Mouse (Mus musculus) liver, embryonic 16.5 days (tissue): Measurements from ENCODE around the gene Slc47a1. TPM values are rescaled to one million over a fixed set of nuclear protein-coding genes. Genes with fewer than 3 reads are reported as not detected.

ENCODE experiments used
- ATAC-seq: fragments of 200-750 bp; cut with Nextera tagmentation; 2 replicates; pipeline ENCODE4 v1.8.0; 2017; ENCODE audit warnings: low read depth, mild to moderate bottlenecking, moderate number of reproducible peaks, moderate library complexity
- H3K27ac ChIP-seq: fragments of 300-500 bp; sonication (generic); 2 replicates; pipeline ENCODE4 v1.5.1; 2014; ENCODE audit warnings: mild to moderate bottlenecking, low read length
- H3K27me3 ChIP-seq: fragments of 300-500 bp; sonication (generic); 2 replicates; pipeline ENCODE4 v1.6.1; 2014; ENCODE audit warnings: low read depth, low read length, mixed read lengths; ENCODE audit not compliant: control insufficient read depth, insufficient read depth
- H3K36me3 ChIP-seq: fragments of 300-500 bp; sonication (generic); 2 replicates; pipeline ENCODE4 v1.6.1; 2014; ENCODE audit warnings: mild to moderate bottlenecking; ENCODE audit not compliant: control insufficient read depth, insufficient read depth
- H3K4me1 ChIP-seq: fragments of 300-500 bp; sonication (generic); 2 replicates; pipeline ENCODE4 v1.6.1; 2014; ENCODE audit warnings: low read depth, low read length, mixed read lengths; ENCODE audit not compliant: control insufficient read depth
- H3K4me2 ChIP-seq: fragments of 300-500 bp; sonication (generic); 2 replicates; pipeline ENCODE4 v1.6.1; 2014; ENCODE audit warnings: low read depth, low read length, mixed read lengths
- H3K4me3 ChIP-seq: fragments of 300-500 bp; sonication (generic); 2 replicates; pipeline ENCODE4 v1.5.1; 2014; ENCODE audit warnings: low read depth, mild to moderate bottlenecking, low read length
- H3K9ac ChIP-seq: fragments of 300-500 bp; sonication (generic); 2 replicates; pipeline ENCODE4 v1.6.1; 2014; ENCODE audit warnings: low read depth, low read length
- H3K9me3 ChIP-seq: fragments of 300-500 bp; sonication (generic); replicated peaks from 2 replicates; pipeline ENCODE4 v1.6.1; 2016; ENCODE audit warnings: low read length; ENCODE audit not compliant: control insufficient read depth
- WGBS: fragments of 180-500 bp; shearing (Covaris S2); extraction: QIAGEN DNeasy Blood & Tissue Kit; methylation state at CpG from one replicate; pipeline ENCODE4 v1.1.7; 2014; ENCODE audit not compliant: insufficient replicate concordance; 5-methylcytosine and 5-hydroxymethylcytosine counted together
- polyA plus RNA-seq: library from polyadenylated mRNA; unstranded; fragments of >200 nt; fragmentation: Nextera tagmentation; extraction: Ambion mirVana; gene quantifications from 2 replicates; pipeline ENCODE4 v1.2.1, GENCODE M21; 2015

Gene Slc47a1
- polyA plus RNA-seq, 1 experiment from 2014 or later = 23.6 TPM

DNA sequence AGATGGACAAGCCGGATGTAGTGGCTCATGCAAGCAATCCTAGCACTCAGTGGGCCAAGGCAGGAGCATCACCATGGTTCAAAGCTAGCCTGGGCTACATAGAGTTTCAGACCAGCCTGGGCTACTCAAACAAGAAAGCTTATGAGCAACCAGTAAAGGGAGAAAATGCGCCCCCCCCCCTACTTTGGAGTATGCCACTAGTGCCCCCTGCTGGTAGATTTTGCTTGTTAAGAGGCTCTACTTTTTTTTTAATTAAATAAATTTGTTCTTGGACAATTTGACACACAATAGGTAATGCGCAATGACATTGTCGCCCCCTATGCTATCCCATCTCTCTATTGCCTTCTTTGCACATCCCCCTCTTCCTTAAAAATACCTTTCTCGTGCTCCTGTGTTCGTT is 9.9 kb upstream of the Slc47a1 start:
- no peaks in the 10 kb centered on the region for H3K27me3 ChIP-seq
- H3K4me1 ChIP-seq = no peaks in the 10 kb centered on the region
- no peak overlapping the region for H3K4me2 ChIP-seq
- H3K9me3 ChIP-seq = no peaks in the 10 kb centered on the region
- no peak overlapping the region for H3K27ac ChIP-seq
- no peak overlapping the region for H3K9ac ChIP-seq
- WGBS = 44% methylated on average over 6 of the region's 6 CpGs
- no peaks in the 10 kb centered on the region for H3K36me3 ChIP-seq
- no peak overlapping the region for H3K4me3 ChIP-seq
- ATAC-seq = no peak

DNA sequence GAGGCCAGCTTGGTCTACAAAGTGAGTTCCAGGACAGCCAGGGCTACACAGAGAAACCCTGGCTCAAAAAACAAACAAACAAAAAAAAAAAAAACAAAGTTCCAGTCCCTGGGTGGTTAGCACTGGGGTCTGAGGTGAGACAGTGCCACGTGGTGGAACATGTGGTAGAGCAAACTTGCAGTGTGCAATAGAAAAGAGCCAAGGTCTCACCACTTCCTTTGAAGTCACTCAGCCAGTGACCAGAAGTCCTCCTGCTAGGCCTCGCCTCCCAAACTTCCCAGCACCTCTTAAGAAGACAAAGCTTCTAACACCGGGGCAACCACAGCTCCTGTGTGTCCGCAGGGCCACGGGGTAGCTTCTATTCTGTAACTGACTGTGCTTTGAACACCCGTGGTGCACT is 9.1 kb upstream of the Slc47a1 start:
- WGBS = 51% methylated on average over 6 of the region's 6 CpGs
- Histone ChIP-seq H3K27me3 (no peaks in the 10 kb centered on the region), H3K36me3 (no peaks in the 10 kb centered on the region), H3K4me1 (no peaks in the 10 kb centered on the region), H3K27ac (no peak overlapping the region), H3K9ac (no peak overlapping the region), H3K4me3 (no peak overlapping the region), H3K9me3 (no peaks in the 10 kb centered on the region), H3K4me2 (no peak overlapping the region)
- ATAC-seq = no peak

DNA sequence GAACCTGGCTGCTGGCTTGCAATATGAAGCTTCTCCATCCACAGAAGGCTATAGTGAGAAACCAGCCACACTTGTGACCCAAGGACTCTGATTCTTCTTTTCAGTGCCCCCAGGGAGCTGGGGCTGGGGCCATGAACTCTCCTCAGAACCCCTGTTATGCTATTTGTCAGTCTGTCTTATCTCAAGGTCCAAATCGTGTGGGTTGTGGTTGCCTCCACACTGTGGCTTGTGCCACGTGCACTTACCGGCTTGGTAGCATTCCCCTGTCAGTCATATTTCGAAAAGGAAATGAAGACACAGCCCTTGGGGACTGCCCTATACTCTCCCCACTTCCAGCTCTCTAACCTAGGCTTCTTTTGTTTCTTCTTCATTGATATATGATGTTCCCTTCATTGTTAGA is 7.6 kb upstream of the Slc47a1 start:
- 20% methylated on average over 4 of the region's 4 CpGs for WGBS
- no peak overlapping the region for H3K27ac ChIP-seq
- no peak overlapping the region for H3K4me2 ChIP-seq
- no peaks in the 10 kb centered on the region for H3K36me3 ChIP-seq
- no peaks in the 10 kb centered on the region for H3K4me1 ChIP-seq
- no peaks in the 10 kb centered on the region for H3K27me3 ChIP-seq
- no peak for ATAC-seq
- no peak overlapping the region for H3K9ac ChIP-seq
- H3K9me3 ChIP-seq = no peaks in the 10 kb centered on the region
- no peak overlapping the region for H3K4me3 ChIP-seq

DNA sequence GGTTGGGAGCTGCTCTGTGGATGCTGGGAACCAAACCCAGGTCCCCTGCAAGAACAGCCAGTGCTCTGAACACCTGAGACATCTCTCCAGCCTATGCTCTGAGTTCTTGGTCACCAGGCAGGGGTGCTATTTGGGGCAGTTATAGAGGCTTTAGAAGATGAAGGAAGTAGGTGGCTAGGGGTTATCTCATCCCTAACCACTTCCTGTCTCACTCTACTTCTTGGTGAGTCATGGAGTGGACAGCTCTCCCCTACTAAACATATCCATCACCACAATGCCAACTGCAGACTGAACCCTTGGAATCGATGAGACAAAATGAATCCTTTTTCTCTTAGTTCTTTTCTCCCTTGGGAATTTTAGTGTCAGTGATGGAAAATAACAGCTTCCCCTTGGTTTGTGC is 3.1 kb upstream of the Slc47a1 start:
- no peak overlapping the region for H3K4me3 ChIP-seq
- 64% methylated on average over 1 of the region's 1 CpGs for WGBS
- no peak for ATAC-seq
- H3K4me2 ChIP-seq = no peak overlapping the region
- H3K27ac ChIP-seq = no peak overlapping the region
- peaks cover 16% of the 10 kb centered on the region for H3K27me3 ChIP-seq
- H3K9me3 ChIP-seq = no peaks in the 10 kb centered on the region
- H3K36me3 ChIP-seq = no peaks in the 10 kb centered on the region
- no peaks in the 10 kb centered on the region for H3K4me1 ChIP-seq
- no peak overlapping the region for H3K9ac ChIP-seq

DNA sequence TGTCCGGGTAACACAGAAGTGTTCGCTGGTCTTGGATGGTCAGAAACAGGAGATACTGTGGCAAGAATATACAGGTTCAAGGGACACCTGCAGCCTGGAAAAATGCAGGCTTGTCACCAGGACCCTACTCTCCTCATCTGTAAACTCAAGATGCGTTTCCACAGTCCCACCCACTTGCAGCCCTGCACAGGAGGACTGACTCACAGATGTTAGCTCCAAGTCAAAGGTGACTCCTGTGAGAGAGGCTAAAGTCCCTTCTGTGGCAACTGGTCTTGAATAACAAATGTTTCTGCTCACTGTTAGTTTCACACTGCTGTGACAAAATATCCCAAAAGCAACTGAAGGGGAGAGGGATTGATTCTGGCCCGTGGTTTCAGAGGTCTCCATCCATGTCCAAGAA is 506 bp upstream of the Slc47a1 start:
- WGBS = 51% methylated on average over 4 of the region's 4 CpGs
- Histone ChIP-seq H3K36me3 (no peaks in the 10 kb centered on the region), H3K4me3 (no peak overlapping the region), H3K9me3 (no peaks in the 10 kb centered on the region), H3K9ac (no peak overlapping the region), H3K27me3 (peaks cover 16% of the 10 kb centered on the region), H3K4me1 (no peaks in the 10 kb centered on the region), H3K27ac (no peak overlapping the region), H3K4me2 (no peak overlapping the region)
- peak; percentile 73 for ATAC-seq

DNA sequence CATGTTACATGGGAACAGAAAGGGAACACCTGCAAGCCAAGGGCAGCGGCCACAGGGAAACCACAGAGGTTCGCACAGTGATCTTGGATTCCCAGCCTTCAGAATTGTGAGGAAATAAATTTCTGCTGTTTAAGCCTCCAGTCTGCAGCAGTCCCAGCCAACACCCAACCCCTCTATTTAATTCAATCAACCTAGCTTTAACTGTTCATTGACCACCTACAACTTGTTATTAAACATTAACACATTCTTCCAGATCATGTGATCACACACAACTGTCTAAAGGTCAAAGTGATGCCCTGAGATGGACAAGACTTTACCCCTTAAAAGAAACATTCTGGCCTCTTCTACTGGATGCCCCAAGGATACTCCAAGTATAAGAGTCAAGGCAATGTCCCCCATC is 9.5 kb downstream of the Slc47a1 start:
- no peak overlapping the region for H3K27ac ChIP-seq
- no peak overlapping the region for H3K9ac ChIP-seq
- no peaks in the 10 kb centered on the region for H3K27me3 ChIP-seq
- WGBS = 84% methylated on average over 2 of the region's 2 CpGs
- no peak overlapping the region for H3K4me3 ChIP-seq
- no peak overlapping the region for H3K4me2 ChIP-seq
- no peaks in the 10 kb centered on the region; the same call in 1 of the 2 replicates for H3K4me1 ChIP-seq
- no peak for ATAC-seq
- H3K36me3 ChIP-seq = no peaks in the 10 kb centered on the region
- H3K9me3 ChIP-seq = no peaks in the 10 kb centered on the region

DNA sequence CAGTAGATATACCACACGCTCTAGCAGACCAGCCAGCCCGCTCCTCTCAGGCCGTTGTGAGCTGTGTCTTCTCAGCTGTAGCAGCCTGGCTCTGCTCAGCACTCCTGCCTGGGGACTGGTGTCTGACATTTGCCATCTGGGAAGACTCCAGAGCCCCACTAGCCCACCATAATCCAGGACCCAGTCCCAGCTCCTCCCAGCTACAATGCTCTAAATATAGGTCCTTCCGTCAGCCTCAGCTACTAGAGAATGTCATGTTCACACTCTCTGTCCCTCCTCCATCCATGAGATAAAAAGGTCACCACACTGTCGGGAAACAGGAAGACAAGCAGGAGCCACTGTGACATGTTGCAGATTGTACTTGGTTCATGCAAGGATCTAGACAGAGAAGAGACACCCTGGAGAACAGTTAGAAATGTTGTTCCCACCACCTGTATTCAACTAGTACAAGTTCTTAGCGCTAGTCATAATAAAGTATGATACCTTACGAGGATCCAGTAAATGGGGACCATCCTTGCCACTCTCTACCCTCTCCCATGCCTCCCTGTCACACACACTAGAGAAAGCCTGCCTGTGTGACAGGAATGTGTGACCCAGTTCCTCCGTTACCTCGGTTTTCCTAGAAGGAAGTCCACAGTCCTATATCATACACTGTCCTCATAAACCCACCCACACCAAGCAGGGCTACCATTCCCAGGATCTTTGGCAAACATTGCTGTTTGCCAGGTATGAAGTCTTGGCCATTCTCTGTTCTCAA is 11.4 kb downstream of the Slc47a1 start:
- 47% methylated on average over 9 of the region's 9 CpGs for WGBS
- H3K27ac ChIP-seq = no peak overlapping the region
- ATAC-seq = no peak
- H3K9ac ChIP-seq = no peak overlapping the region
- H3K4me1 ChIP-seq = no peaks in the 10 kb centered on the region; the same call in 1 of the 2 replicates
- no peak overlapping the region for H3K4me3 ChIP-seq
- no peak overlapping the region for H3K4me2 ChIP-seq
- no peaks in the 10 kb centered on the region for H3K36me3 ChIP-seq
- no peaks in the 10 kb centered on the region for H3K9me3 ChIP-seq
- H3K27me3 ChIP-seq = no peaks in the 10 kb centered on the region

DNA sequence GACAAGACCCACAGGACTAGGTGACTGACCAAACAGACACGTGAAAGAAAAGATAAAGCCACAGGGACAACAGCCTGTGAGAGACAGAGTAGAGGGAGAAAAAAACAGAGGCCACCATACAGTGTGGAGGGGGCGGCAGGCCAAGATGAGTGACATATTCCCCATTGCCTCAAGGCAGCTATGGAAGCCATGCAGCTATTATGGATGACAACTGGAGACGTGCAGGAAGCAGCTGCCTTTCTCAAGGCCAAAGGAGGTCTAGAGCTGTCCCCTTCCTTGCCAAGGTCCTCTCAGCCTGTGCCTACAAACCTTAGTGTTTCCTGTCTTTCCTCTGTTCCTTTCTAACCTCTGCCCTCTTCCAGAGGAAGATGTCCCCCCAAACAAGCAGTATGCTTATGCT is 12.2 kb downstream of the Slc47a1 start:
- H3K36me3 ChIP-seq = no peaks in the 10 kb centered on the region
- H3K27me3 ChIP-seq = no peaks in the 10 kb centered on the region
- no peaks in the 10 kb centered on the region for H3K9me3 ChIP-seq
- WGBS = 47% methylated on average over 3 of the region's 3 CpGs
- H3K4me1 ChIP-seq = no peaks in the 10 kb centered on the region; the same call in 1 of the 2 replicates
- H3K4me3 ChIP-seq = no peak overlapping the region
- ATAC-seq = peak; percentile 13; the same call in 1 of the 2 replicates
- H3K9ac ChIP-seq = no peak overlapping the region
- H3K4me2 ChIP-seq = no peak overlapping the region
- no peak overlapping the region for H3K27ac ChIP-seq

DNA sequence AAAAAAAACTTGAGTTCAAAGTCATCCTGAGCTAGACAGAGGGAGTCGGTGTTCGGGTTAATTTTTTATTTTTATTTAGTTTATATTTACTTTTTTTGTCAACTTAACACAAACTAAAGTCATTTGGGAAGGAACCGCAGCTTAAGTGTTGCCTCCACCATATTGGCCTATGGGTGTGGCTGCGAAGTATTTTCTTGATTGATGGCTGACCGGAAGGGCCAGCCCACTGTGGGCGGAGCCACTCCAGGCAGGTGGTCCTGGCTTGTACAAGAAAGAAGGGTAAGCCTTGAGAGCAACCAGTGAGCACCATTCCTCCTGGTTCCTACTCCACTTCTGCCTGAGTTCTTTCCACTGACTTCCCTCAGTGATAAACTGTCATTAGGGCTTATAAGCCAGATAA is 14.0 kb downstream of the Slc47a1 start:
- ATAC-seq = no peak
- H3K9me3 ChIP-seq = no peaks in the 10 kb centered on the region
- no peak overlapping the region for H3K9ac ChIP-seq
- no peaks in the 10 kb centered on the region for H3K27me3 ChIP-seq
- H3K27ac ChIP-seq = no peak overlapping the region
- no peaks in the 10 kb centered on the region for H3K36me3 ChIP-seq
- no peaks in the 10 kb centered on the region; the same call in 1 of the 2 replicates for H3K4me1 ChIP-seq
- no peak overlapping the region for H3K4me3 ChIP-seq
- 64% methylated on average over 6 of the region's 6 CpGs for WGBS
- H3K4me2 ChIP-seq = no peak overlapping the region
